Mouse (Mus musculus) G1E (cell line): ENCODE results near the gene Lmo1.

Experiments
- CTCF ChIP-seq: IDR thresholded peaks from 2 replicates; pipeline ENCODE4 v1.5.1; 2012; ENCODE audit warnings: low read depth, low read length, inconsistent platforms, mixed read lengths
- GATA1 ChIP-seq: IDR thresholded peaks from 2 replicates; pipeline ENCODE4 v1.6.1; 2012; ENCODE audit warnings: borderline replicate concordance, low read length, inconsistent platforms, mixed read lengths
- POLR2AphosphoS5 ChIP-seq: IDR thresholded peaks from 2 replicates; pipeline ENCODE4 v1.6.1; 2012; ENCODE audit warnings: low read depth, low read length, inconsistent platforms; ENCODE audit not compliant: insufficient replicate concordance
- TAL1 ChIP-seq: conservative IDR thresholded peaks from 2 replicates; pipeline ENCODE4 v1.6.1; 2012; ENCODE audit warnings: low read depth, low read length, inconsistent platforms, mixed read lengths

- no peak for TF ChIP-seq TAL1
- no peak for TF ChIP-seq CTCF
- no peak for TF ChIP-seq POLR2AphosphoS5
- TF ChIP-seq GATA1 = no peak
These were observed 5.2 kb downstream of the Lmo1 start for GRCm38 (mm10) chr7:109169505-109170440.
